Mouse (Mus musculus) kidney, adult 2 months (tissue): ENCODE measurements at regions not wholly inside any gene's neighbourhood (a gene's known extent, or its start where the extent isn't known, plus 50 kb on each side); places are given as distances from the start of the nearest gene placed in this dataset.

ENCODE experiments used
- CTCF ChIP-seq: fragments of 200-500 bp; conservative IDR thresholded peaks from 2 replicates; pipeline ENCODE4 v1.5.1; 2011; ENCODE audit warnings: low read depth, mild to moderate bottlenecking, control low read depth, low read length, moderate library complexity, mixed read lengths; ENCODE audit not compliant: insufficient read depth, insufficient read length
- POLR2A ChIP-seq: fragments of 200-500 bp; IDR thresholded peaks from one replicate; pipeline ENCODE4 v1.6.1; 2011; ENCODE audit warnings: low read depth, low read length, control low read depth

GRCm38 (mm10) chr4:93406876-93407275 lies 71.6 kb upstream of the Tusc1 start:
- TF ChIP-seq POLR2A (no peak), CTCF (no peak)
